Mouse (Mus musculus): ENCODE data around the gene Abcc5.

- no peak for TF ChIP-seq CTCF (IDR thresholded peaks at IDR 0.05; ENCODE audit: insufficient read depth, low read depth, low read length)
- no peak for TF ChIP-seq POLR2A (IDR thresholded peaks at IDR 0.05; ENCODE audit: insufficient read depth, low read depth, low read length)
These were observed 50.9 kb downstream of the Abcc5 start for GRCm38 (mm10) chr16:20375341-20375740.
